Mouse (Mus musculus) testis, adult 2 months (tissue): ENCODE data around the gene Meox1. TPM values are rescaled to one million over a fixed set of nuclear protein-coding genes. Genes with fewer than 3 reads are reported as not detected.

Experiments
- H3K27ac ChIP-seq: fragments of 200-500 bp; 2 replicates; pipeline ENCODE4 v1.5.1; 2012; ENCODE audit warnings: low read depth, low read length; ENCODE audit not compliant: control insufficient read depth, insufficient read depth
- H3K27me3 ChIP-seq: fragments of 200-500 bp; 2 replicates; pipeline ENCODE4 v1.6.1; 2012; ENCODE audit warnings: mild to moderate bottlenecking, low read length, moderate library complexity; ENCODE audit not compliant: control insufficient read depth, insufficient read depth
- H3K36me3 ChIP-seq: fragments of 200-500 bp; 2 replicates; pipeline ENCODE4 v1.6.1; 2012; ENCODE audit warnings: mild to moderate bottlenecking, low read length; ENCODE audit not compliant: control insufficient read depth, insufficient read depth
- H3K4me1 ChIP-seq: fragments of 200-500 bp; 2 replicates; pipeline ENCODE4 v1.6.1; 2012; ENCODE audit warnings: low read length; ENCODE audit not compliant: control insufficient read depth, insufficient read depth
- H3K4me3 ChIP-seq: fragments of 200-500 bp; 2 replicates; pipeline ENCODE4 v1.5.1; 2012; ENCODE audit warnings: low read depth, mild to moderate bottlenecking, low read length, moderate library complexity, mixed read lengths; ENCODE audit not compliant: control insufficient read depth
- CTCF ChIP-seq: fragments of 200-500 bp; IDR thresholded peaks from 2 replicates; pipeline ENCODE4 v1.5.1; 2012; ENCODE audit warnings: low read depth, mild to moderate bottlenecking, inconsistent platforms, low read length, moderate library complexity; ENCODE audit not compliant: control insufficient read depth, insufficient read depth, insufficient replicate concordance
- POLR2A ChIP-seq: fragments of 200-500 bp; IDR thresholded peaks from 2 replicates; pipeline ENCODE4 v1.6.1; 2012; ENCODE audit warnings: low read depth, mild to moderate bottlenecking, inconsistent platforms, low read length, moderate library complexity; ENCODE audit not compliant: control insufficient read depth
- polyA plus RNA-seq: library from polyadenylated mRNA; depleted of rRNA; stranded (reverse); fragments of >200 nt; gene quantifications from 2 replicates; pipeline ENCODE4 v1.2.3, GENCODE M21; 2012

Gene Meox1
- polyA plus RNA-seq, 1 experiment, result 1.7 TPM

DNA sequence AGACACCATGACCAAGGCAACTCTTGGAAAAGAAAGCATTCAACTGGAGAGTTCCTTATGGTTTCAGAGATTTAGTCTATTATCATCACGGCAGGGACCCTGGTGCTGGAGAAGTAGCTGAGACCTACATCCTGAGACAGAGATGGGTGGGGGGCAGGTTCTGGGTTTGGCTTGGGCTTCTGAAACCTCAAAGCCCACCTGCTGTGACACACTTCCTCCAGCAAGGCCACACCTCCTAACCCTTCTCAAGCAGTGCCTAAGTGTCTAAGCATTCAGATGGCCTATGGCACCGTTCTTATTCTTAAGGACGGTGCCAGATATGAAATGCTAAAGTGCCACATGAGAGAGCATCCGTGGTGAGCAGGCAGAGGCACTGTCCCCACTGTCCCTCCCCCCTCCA is 4.2 kb upstream of the Meox1 start:
- Histone ChIP-seq H3K27me3 (no peaks in the 10 kb centered on the region), H3K4me3 (no peak overlapping the region), H3K27ac (no peak overlapping the region), H3K36me3 (no peaks in the 10 kb centered on the region), H3K4me1 (no peaks in the 10 kb centered on the region)
- no peak for TF ChIP-seq CTCF
- no peak for TF ChIP-seq POLR2A

DNA sequence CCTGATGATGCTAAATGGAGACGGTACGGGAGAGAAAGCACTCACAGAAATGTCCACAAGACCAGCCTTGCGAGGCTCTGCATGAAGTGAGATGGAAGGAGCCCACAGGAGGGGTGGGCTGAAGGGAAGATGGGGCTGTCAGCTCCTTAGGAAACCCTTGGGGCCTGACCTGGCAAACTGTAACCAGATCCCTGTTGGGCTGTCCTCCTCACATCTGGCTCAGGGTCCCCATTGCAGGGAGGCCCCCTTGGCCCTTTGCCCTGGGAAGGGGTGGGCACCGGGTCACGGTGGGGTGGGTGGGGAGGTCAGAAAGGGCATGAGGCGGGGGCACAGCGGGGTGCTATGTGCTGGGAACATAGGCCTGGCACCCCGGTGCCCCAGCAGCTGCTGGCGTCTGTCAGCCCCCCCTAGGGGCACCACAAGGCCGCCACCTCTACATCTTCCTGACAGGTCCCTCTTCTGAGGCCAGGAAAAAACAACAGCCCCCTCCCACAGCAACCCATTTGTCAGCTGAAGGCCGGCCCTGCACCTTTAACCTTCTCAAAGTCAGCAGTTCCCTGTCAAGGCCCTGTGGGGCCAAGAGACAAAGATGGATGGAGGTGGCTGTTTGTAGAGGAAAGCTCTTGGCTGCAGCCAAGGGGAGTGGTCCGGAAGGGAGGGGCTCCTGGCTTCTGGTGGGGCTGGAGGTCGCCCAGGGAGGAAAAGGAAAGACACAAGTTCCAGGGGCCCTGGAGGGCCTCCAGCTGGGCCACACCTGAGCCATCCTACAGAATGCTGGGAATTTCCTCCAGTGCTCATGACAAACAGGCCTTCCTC is 2.6 kb upstream of the Meox1 start:
- H3K4me1 ChIP-seq, result no peaks in the 10 kb centered on the region
- TF ChIP-seq POLR2A (no peak), CTCF (no peak)
- no peaks in the 10 kb centered on the region for H3K27me3 ChIP-seq
- no peak overlapping the region for H3K27ac ChIP-seq
- H3K4me3 ChIP-seq, result no peak overlapping the region
- no peaks in the 10 kb centered on the region for H3K36me3 ChIP-seq

DNA sequence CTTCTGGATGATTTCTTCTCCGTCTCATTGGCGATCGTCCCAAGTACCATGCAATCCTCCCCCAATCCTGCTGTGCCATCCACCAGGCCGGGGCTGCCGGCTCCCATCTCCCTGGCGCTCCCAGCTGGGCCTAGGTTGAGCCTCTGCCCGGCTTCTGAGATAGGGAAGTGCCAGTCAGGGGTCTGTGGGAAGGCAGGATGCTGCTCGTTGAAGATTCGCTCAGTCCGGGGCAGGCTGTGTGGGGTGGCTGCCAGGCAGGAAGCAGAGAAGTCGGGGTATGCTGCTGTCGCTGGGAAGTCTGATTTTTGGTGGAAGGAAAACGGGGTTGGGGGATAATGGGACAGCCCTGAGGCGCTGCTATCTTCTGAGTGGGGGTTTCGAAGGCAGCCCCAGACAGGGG is 614 bp downstream of the Meox1 start:
- Histone ChIP-seq H3K4me1 (peaks cover 5% of the 10 kb centered on the region; the same call in 1 of the 2 replicates), H3K27me3 (no peaks in the 10 kb centered on the region), H3K4me3 (no peak overlapping the region), H3K27ac (no peak overlapping the region), H3K36me3 (no peaks in the 10 kb centered on the region)
- TF ChIP-seq POLR2A (no peak), CTCF (no peak)

DNA sequence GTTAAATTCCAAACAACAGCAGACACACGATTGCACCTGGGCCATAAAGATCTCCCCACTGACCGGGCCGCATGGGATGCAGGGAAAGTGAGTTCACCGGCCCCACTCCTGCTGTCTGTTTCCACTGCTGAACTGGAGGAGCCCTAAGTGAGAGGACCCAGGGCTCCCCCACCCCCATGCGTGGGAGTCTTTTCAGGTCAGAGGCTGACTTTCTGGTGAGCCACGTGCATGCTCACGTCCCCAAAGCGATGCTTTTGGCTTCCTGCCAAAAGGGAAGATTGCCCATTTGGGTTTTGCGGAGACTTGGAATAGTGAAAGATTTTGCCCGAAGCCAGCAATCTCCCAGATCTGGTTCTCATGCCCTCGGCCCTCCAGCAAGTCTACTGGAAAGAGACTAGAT is 2.7 kb downstream of the Meox1 start:
- Histone ChIP-seq H3K4me1 (peaks cover 5% of the 10 kb centered on the region), H3K4me3 (no peak overlapping the region), H3K27ac (no peak overlapping the region), H3K36me3 (no peaks in the 10 kb centered on the region), H3K27me3 (no peaks in the 10 kb centered on the region)
- TF ChIP-seq CTCF (no peak), POLR2A (no peak)

DNA sequence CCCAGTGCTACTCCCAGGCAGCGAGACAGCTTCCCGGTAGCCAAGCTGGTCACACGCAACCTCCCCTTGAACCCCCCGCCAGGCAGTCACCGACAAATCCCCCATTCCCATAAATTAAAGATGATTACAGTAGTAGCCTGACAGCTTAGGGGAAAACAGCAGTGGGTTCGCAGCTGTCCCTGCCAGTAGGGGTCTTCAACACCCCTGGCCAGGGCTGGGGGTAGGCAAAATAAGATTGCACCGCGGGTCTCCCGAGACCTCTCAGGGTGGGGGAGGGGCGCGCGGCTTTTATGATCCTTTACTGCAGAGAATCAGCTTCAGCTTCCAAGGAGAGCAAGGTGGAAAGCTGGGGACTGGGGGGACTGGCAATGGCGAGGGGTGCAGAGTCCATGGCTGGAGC is 4.4 kb downstream of the Meox1 start:
- Histone ChIP-seq H3K36me3 (no peaks in the 10 kb centered on the region), H3K27me3 (no peaks in the 10 kb centered on the region), H3K4me3 (no peak overlapping the region), H3K4me1 (peaks cover 9% of the 10 kb centered on the region), H3K27ac (no peak overlapping the region)
- TF ChIP-seq CTCF (no peak), POLR2A (no peak)

DNA sequence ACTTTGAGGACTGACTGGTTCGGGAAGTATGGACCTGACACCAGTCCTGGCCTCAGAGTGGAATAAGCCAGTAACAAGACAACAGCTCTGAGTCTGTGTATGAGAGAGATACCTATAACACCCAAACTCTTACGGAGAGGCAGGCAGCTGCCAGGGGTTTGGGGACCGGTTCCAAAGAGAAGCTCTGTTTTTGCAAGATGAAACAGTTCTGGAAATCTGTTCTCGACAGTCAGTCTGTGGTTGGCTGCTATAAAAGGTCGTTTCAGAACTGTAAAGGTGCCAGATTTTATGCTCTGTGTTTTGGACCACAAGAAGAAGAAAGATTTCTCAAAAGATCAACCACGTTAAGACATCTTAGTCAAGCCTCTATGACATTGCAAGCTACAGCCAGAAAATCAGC is 5.4 kb downstream of the Meox1 start:
- Histone ChIP-seq H3K27me3 (no peaks in the 10 kb centered on the region), H3K4me3 (no peak overlapping the region), H3K4me1 (peaks cover 9% of the 10 kb centered on the region), H3K36me3 (no peaks in the 10 kb centered on the region), H3K27ac (no peak overlapping the region)
- TF ChIP-seq CTCF (no peak), POLR2A (no peak)

DNA sequence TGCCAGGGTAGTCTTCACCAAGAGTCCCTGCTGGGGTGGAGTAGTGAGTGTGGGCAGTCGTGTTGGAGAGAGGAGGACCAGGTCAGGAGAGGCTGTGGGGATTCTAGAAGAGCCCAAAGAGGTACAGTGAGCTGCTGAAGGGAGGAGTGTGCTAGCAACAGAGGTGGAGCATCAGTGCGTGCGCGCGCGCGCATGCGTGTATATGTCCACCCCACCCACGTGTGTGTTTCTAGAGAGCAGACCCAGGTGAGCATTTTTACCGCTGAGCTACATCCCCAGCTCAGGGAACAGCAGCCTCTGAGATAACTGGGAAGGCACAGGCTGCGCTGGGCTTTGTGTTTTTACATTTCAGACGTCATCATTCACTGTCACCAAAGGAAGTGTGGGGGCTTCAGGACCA is 7.7 kb downstream of the Meox1 start:
- H3K36me3 ChIP-seq, result no peaks in the 10 kb centered on the region
- no peak for TF ChIP-seq CTCF
- no peak for TF ChIP-seq POLR2A
- H3K4me1 ChIP-seq, result peaks cover 14% of the 10 kb centered on the region
- no peak overlapping the region for H3K27ac ChIP-seq
- H3K27me3 ChIP-seq, result no peaks in the 10 kb centered on the region
- H3K4me3 ChIP-seq, result no peak overlapping the region

DNA sequence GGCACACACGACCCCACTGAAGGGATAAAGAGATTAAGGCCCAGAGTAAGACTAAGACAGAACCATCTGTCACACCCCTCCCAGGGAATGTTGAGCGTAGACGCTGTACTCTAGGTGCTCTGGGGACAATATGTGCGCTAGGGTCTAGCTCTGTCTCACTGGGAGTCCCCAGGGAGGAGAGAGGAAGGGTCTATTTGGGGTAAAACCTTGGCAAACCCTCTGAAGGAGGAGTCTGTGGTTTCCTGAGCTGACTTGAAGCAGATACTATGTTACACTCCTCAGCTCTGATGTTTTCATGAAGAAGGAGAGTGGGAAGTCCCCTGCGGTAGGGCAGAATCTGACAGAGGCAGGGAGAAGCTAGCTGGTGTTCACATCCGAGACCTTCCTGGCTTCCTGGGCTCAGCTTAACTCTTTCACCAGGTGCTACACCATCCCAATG is 8.3 kb downstream of the Meox1 start:
- H3K27ac ChIP-seq, result no peak overlapping the region
- no peaks in the 10 kb centered on the region for H3K27me3 ChIP-seq
- no peak overlapping the region for H3K4me3 ChIP-seq
- H3K36me3 ChIP-seq, result no peaks in the 10 kb centered on the region
- peaks cover 16% of the 10 kb centered on the region for H3K4me1 ChIP-seq
- no peak for TF ChIP-seq POLR2A
